Mouse (Mus musculus) adrenal gland, postnatal 36 days (tissue): Measurements from ENCODE around the gene Amfr. TPM values are rescaled to one million over a fixed set of nuclear protein-coding genes. Genes with fewer than 3 reads are reported as not detected.
A peak's percentile ranks its signal among the peaks of the same experiment; 100 is the strongest.

Experiments
- DNase-seq, 2 experiments: peaks; one replicate each; pipeline ENCODE4 v3.0.0; 2021; ENCODE audit warnings: mixed read lengths in 1 of 2
- total RNA-seq, 2 experiments: library from RNA; stranded (reverse); gene quantifications; 2 replicates each; pipeline ENCODE4 v1.2.3; 2021

The Amfr gene
- total RNA-seq, 2 experiments from 2014 or later = 232 to 320 TPM

GRCm38 (mm10) chr8:93981679-93982215, 30.9 kb downstream of the Amfr start:
- no peak for DNase-seq

- no peak for DNase-seq
Measured at GRCm38 (mm10) chr8:93980141-93980540, 32.5 kb downstream of the Amfr start.

GRCm38 (mm10) chr8:93976446-93977211, 36.0 kb downstream of the Amfr start:
- DNase-seq = no peak

GRCm38 (mm10) chr8:93975358-93975757, 37.3 kb downstream of the Amfr start:
- DNase-seq = no peak

GRCm38 (mm10) chr8:93974602-93975186, 37.9 kb downstream of the Amfr start:
- peak in 1 of 2 experiments; percentile 18 for DNase-seq

GRCm38 (mm10) chr8:93973831-93974375, 38.7 kb downstream of the Amfr start:
- DNase-seq = no peak

- no peak for DNase-seq
Measured at GRCm38 (mm10) chr8:93972971-93973734, 39.5 kb downstream of the Amfr start.

GRCm38 (mm10) chr8:93972211-93972610, 40.4 kb downstream of the Amfr start:
- DNase-seq = no peak

GRCm38 (mm10) chr8:93971451-93971850, 41.2 kb downstream of the Amfr start:
- no peak for DNase-seq

- no peak for DNase-seq
Measured at GRCm38 (mm10) chr8:93969626-93970340, 42.9 kb downstream of the Amfr start.

- no peak for DNase-seq
Measured at GRCm38 (mm10) chr8:93968293-93968692, 44.3 kb downstream of the Amfr start.

GRCm38 (mm10) chr8:93960909-93961308, 51.7 kb downstream of the Amfr start:
- DNase-seq = no peak

GRCm38 (mm10) chr8:93958402-93958801, 54.2 kb downstream of the Amfr start:
- DNase-seq = no peak

- DNase-seq = no peak
Measured at GRCm38 (mm10) chr8:93952511-93952910, 60.1 kb downstream of the Amfr start.

GRCm38 (mm10) chr8:93950133-93950532, 62.5 kb downstream of the Amfr start:
- DNase-seq = no peak

- no peak for DNase-seq
Measured at GRCm38 (mm10) chr8:93946397-93946796, 66.2 kb downstream of the Amfr start.

- peak; percentile 7 to 32 for DNase-seq
Measured at GRCm38 (mm10) chr8:93945781-93946180, 66.9 kb downstream of the Amfr start.

GRCm38 (mm10) chr8:93941636-93942054, 71.0 kb downstream of the Amfr start:
- no peak for DNase-seq

GRCm38 (mm10) chr8:93940542-93941423, 71.9 kb downstream of the Amfr start:
- no peak for DNase-seq

GRCm38 (mm10) chr8:93938193-93938592, 74.4 kb downstream of the Amfr start:
- no peak for DNase-seq

- DNase-seq = no peak
Measured at GRCm38 (mm10) chr8:93933288-93933687, 79.4 kb downstream of the Amfr start.
